Mouse (Mus musculus) forebrain, embryonic 11.5 days (tissue): Measurements from ENCODE around the gene Hs6st3. TPM values are rescaled to one million over a fixed set of nuclear protein-coding genes. Genes with fewer than 3 reads are reported as not detected.
A peak's percentile ranks its signal among the peaks of the same experiment; 100 is the strongest.
"Not testable (repeated sequence)": the region's sequence is repeated elsewhere in the genome, so short reads cannot be mapped to it uniquely, and the experiment has no call there.

Source experiments
- ATAC-seq: fragments of 200-750 bp; cut with Nextera tagmentation; replicated peaks from 2 replicates; pipeline ENCODE4 v1.8.0; 2017; ENCODE audit warnings: moderate TSS enrichment; ENCODE audit not compliant: low FRiP score
- DNase-seq: peaks from one replicate; pipeline ENCODE4 v3.0.0-alpha.2; 2017; ENCODE audit warnings: low spot score
- H3K27ac ChIP-seq: fragments of 300-500 bp; sonication (generic); 2 replicates; pipeline ENCODE4 v1.5.1; 2014; ENCODE audit warnings: low read depth, low read length
- H3K27me3 ChIP-seq: fragments of 300-500 bp; sonication (generic); 2 replicates; pipeline ENCODE4 v1.6.1; 2014; ENCODE audit warnings: mild to moderate bottlenecking, low read length, mixed read lengths; ENCODE audit not compliant: control insufficient read depth, insufficient read depth
- H3K36me3 ChIP-seq: fragments of 300-500 bp; sonication (generic); 2 replicates; pipeline ENCODE4 v1.6.1; 2014; ENCODE audit warnings: mild to moderate bottlenecking, low read length, moderate library complexity, mixed read lengths; ENCODE audit not compliant: control insufficient read depth, insufficient read depth
- H3K4me1 ChIP-seq: fragments of 300-500 bp; sonication (generic); replicated peaks from 2 replicates; pipeline ENCODE4 v1.6.1; 2014; ENCODE audit warnings: low read length, mixed read lengths; ENCODE audit not compliant: control insufficient read depth, insufficient read depth
- H3K4me2 ChIP-seq: fragments of 300-500 bp; sonication (generic); 2 replicates; pipeline ENCODE4 v1.6.1; 2014; ENCODE audit warnings: low read depth, mild to moderate bottlenecking, low read length, moderate library complexity, mixed read lengths; ENCODE audit not compliant: severe bottlenecking
- H3K4me3 ChIP-seq: fragments of 300-500 bp; sonication (generic); 2 replicates; pipeline ENCODE4 v1.5.1; 2014; ENCODE audit warnings: low read depth, low read length
- H3K9ac ChIP-seq: fragments of 300-500 bp; sonication (generic); 2 replicates; pipeline ENCODE4 v1.6.1; 2014; ENCODE audit warnings: low read length
- H3K9me3 ChIP-seq: fragments of 300-500 bp; sonication (generic); 2 replicates; pipeline ENCODE4 v1.6.1; 2016; ENCODE audit warnings: low read length, mixed read lengths; ENCODE audit not compliant: control insufficient read depth
- WGBS: fragments of 180-500 bp; shearing (Covaris S2); extraction: QIAGEN DNeasy Blood & Tissue Kit; methylation state at CpG from one replicate; pipeline ENCODE4 v1.1.7; 2014; 5-methylcytosine and 5-hydroxymethylcytosine counted together
- polyA plus RNA-seq: library from polyadenylated mRNA; unstranded; fragments of >200 nt; fragmentation: Nextera tagmentation; extraction: Ambion mirVana; gene quantifications from 2 replicates; pipeline ENCODE4 v1.2.1, GENCODE M21; 2014

Hs6st3 gene
- polyA plus RNA-seq, 1 experiment from 2014 or later = not detected

GRCm38 (mm10) chr14:119260176-119260962, 122.2 kb downstream of the Hs6st3 start:
- WGBS = 78% methylated on average over 14 of the region's 14 CpGs
- Histone ChIP-seq H3K27me3 (no peaks in the 10 kb centered on the region), H3K36me3 (no peaks in the 10 kb centered on the region), H3K9me3 (no peaks in the 10 kb centered on the region), H3K4me3 (no peak overlapping the region), H3K4me2 (no peak overlapping the region), H3K4me1 (no peaks in the 10 kb centered on the region), H3K9ac (no peak overlapping the region), H3K27ac (no peak overlapping the region)
- no peak; the same call in 1 of the 2 replicates for ATAC-seq
- DNase-seq = peak; percentile 47

- 86% methylated on average over 7 of the region's 7 CpGs for WGBS
- Histone ChIP-seq H3K27ac (no peak overlapping the region), H3K4me1 (no peaks in the 10 kb centered on the region), H3K9me3 (no peaks in the 10 kb centered on the region), H3K4me3 (no peak overlapping the region), H3K27me3 (no peaks in the 10 kb centered on the region), H3K9ac (no peak overlapping the region), H3K36me3 (no peaks in the 10 kb centered on the region), H3K4me2 (no peak overlapping the region)
- ATAC-seq = no peak
- no peak for DNase-seq
Measured at GRCm38 (mm10) chr14:119266334-119266733, 128.2 kb downstream of the Hs6st3 start.

GRCm38 (mm10) chr14:119273088-119273487, 134.9 kb downstream of the Hs6st3 start:
- no peak overlapping the region for H3K4me3 ChIP-seq
- no peak overlapping the region for H3K4me2 ChIP-seq
- no peak overlapping the region for H3K9ac ChIP-seq
- H3K9me3 ChIP-seq = no peaks in the 10 kb centered on the region
- DNase-seq (no peak), ATAC-seq (no peak)
- H3K27me3 ChIP-seq = no peaks in the 10 kb centered on the region
- 81% methylated on average over 7 of the region's 7 CpGs for WGBS
- H3K27ac ChIP-seq = no peak overlapping the region
- H3K4me1 ChIP-seq = no peaks in the 10 kb centered on the region
- no peaks in the 10 kb centered on the region for H3K36me3 ChIP-seq

- not testable (repeated sequence) for H3K9ac ChIP-seq, H3K9me3 ChIP-seq, H3K4me3 ChIP-seq, H3K36me3 ChIP-seq, DNase-seq, H3K4me2 ChIP-seq, ATAC-seq, H3K4me1 ChIP-seq, H3K27me3 ChIP-seq, H3K27ac ChIP-seq
- 96% methylated on average over 10 of the region's 15 CpGs for WGBS
Measured at GRCm38 (mm10) chr14:119278156-119278555, 140.0 kb downstream of the Hs6st3 start.

GRCm38 (mm10) chr14:119283951-119284350, 145.8 kb downstream of the Hs6st3 start:
- Histone ChIP-seq H3K36me3 (no peaks in the 10 kb centered on the region), H3K9me3 (no peaks in the 10 kb centered on the region), H3K27ac (no peak overlapping the region), H3K4me1 (no peaks in the 10 kb centered on the region), H3K9ac (no peak overlapping the region), H3K4me3 (no peak overlapping the region), H3K27me3 (no peaks in the 10 kb centered on the region), H3K4me2 (no peak overlapping the region)
- 84% methylated on average over 3 of the region's 3 CpGs for WGBS
- no peak for DNase-seq
- ATAC-seq = no peak

GRCm38 (mm10) chr14:119289668-119290067, 151.5 kb downstream of the Hs6st3 start:
- Histone ChIP-seq H3K4me2 (no peak overlapping the region), H3K27ac (no peak overlapping the region), H3K9me3 (no peaks in the 10 kb centered on the region), H3K4me1 (no peaks in the 10 kb centered on the region), H3K4me3 (no peak overlapping the region), H3K36me3 (no peaks in the 10 kb centered on the region), H3K27me3 (no peaks in the 10 kb centered on the region), H3K9ac (no peak overlapping the region)
- WGBS = 75% methylated on average over 1 of the region's 1 CpGs
- DNase-seq (no peak), ATAC-seq (no peak)

- H3K4me1 ChIP-seq = no peaks in the 10 kb centered on the region
Measured at GRCm38 (mm10) chr14:119294071-119294470, 155.9 kb downstream of the Hs6st3 start.

GRCm38 (mm10) chr14:119306461-119306860, 168.3 kb downstream of the Hs6st3 start:
- DNase-seq (no peak), ATAC-seq (no peak)
- WGBS = 87% methylated on average over 3 of the region's 3 CpGs
- Histone ChIP-seq H3K4me3 (no peak overlapping the region), H3K4me1 (no peaks in the 10 kb centered on the region), H3K27me3 (no peaks in the 10 kb centered on the region), H3K9ac (no peak overlapping the region), H3K36me3 (no peaks in the 10 kb centered on the region), H3K9me3 (no peaks in the 10 kb centered on the region), H3K4me2 (no peak overlapping the region), H3K27ac (no peak overlapping the region)

More at GRCm38 (mm10) chr14:119294071-119294470, 155.9 kb downstream of the Hs6st3 start:
- no peak for DNase-seq
- ATAC-seq = no peak
- H3K27ac ChIP-seq = no peak overlapping the region
- H3K4me2 ChIP-seq = no peak overlapping the region
- no peak overlapping the region for H3K4me3 ChIP-seq
- H3K27me3 ChIP-seq = no peaks in the 10 kb centered on the region
- no peaks in the 10 kb centered on the region for H3K36me3 ChIP-seq
- WGBS = 84% methylated on average over 6 of the region's 6 CpGs
- H3K9me3 ChIP-seq = no peaks in the 10 kb centered on the region
- H3K9ac ChIP-seq = no peak overlapping the region

GRCm38 (mm10) chr14:119318379-119318778, 180.2 kb downstream of the Hs6st3 start:
- H3K9me3 ChIP-seq = no peaks in the 10 kb centered on the region
- no peak overlapping the region for H3K4me3 ChIP-seq
- H3K27me3 ChIP-seq = no peaks in the 10 kb centered on the region
- H3K36me3 ChIP-seq = no peaks in the 10 kb centered on the region
- no peak overlapping the region for H3K4me2 ChIP-seq
- no peak overlapping the region for H3K27ac ChIP-seq
- WGBS = 86% methylated on average over 2 of the region's 2 CpGs
- H3K9ac ChIP-seq = no peak overlapping the region
- no peaks in the 10 kb centered on the region for H3K4me1 ChIP-seq
- DNase-seq (no peak), ATAC-seq (no peak)
